Mouse (Mus musculus): ENCODE results near the gene Rint1.

Gene Rint1

DNA sequence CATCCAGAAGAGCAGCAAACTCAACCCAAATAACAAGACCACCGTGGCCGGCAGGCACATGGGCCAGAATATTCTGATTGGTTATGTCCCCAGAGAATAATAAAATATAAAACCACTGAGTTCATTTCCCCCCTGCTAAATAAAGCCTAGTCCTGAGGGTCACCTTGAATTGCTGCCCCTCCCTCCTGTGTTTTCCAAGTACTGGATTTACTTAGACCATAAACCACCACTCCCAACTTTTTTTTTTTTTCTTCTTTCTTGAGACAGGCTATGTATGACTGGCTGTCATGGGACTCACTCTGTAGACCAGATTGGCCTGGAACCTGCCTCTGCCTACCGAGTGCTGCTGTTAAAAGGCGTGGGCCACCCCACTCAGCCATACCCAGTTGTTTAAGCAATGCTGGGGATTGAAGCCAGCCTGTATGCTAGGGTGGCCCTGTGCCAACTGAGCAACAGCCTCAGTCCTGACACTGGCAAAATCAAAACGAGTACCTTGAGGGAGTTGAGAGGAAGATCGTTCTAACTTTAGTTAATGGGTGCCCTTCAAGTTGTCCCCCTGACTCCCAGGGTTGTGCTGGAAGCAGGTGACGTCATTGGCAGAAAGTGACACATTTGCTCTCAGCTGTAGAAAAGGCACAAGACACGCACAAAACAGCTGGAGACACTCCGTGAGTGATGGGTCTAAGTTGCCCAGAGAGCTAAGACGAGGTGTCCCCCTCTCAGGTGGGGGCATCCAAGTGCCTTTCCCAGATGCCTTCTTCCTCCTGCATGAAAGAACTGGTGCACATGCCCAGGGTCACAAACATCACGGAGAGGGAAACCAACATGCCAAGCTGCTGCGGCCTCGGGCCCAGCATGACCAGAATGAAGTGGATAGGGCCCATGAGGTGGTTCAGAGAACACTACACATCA is 76.8 kb downstream of the Rint1 start:
- no peak for DNase-seq (ENCODE audit: low spot score in 2 of 2)

DNA sequence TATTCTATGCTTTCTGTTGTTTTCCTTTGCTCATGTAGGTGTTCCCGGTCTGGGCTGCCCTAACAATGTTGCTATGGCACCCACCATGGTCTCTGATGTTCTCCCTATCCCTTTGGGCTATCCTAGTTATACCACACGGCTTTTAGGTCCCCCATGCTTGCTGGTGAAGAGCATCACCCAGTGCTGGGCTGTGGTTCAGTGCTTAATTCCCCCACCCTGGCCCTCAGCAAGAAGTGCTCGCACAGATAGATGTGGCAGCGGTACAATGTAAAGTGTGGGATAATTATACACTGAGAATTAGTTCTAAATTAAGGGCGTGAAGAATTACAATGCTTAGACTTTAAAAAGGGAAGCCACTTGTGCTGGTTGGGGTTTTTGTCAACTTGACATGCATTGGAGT is 78.4 kb downstream of the Rint1 start:
- DNase-seq (ENCODE audit: low spot score in 2 of 2) = no peak

Data from frontal cortex, postnatal 14 days (tissue).